Mouse (Mus musculus): ENCODE results near the gene Zdhhc18.

Zdhhc18 gene

GRCm38 (mm10) chr4:133603056-133603455 is 46.9 kb downstream of the Zdhhc18 start:
- DNase-seq (ENCODE audit: low spot score), result no peak

GRCm38 (mm10) chr4:133601721-133602218 is 48.2 kb downstream of the Zdhhc18 start, which contains the start of gene Sfn:
Sfn (minus strand) TSS chr4:133602168.
- no peak for DNase-seq (ENCODE audit: low spot score)

GRCm38 (mm10) chr4:133600306-133600705 is 49.6 kb downstream of the Zdhhc18 start:
- no peak for DNase-seq (ENCODE audit: low spot score)

GRCm38 (mm10) chr4:133599571-133600073 is 50.3 kb downstream of the Zdhhc18 start:
- DNase-seq (ENCODE audit: low spot score), result peak; percentile 75

- no peak for DNase-seq (ENCODE audit: low spot score)
Observed at GRCm38 (mm10) chr4:133599116-133599515, 50.8 kb downstream of the Zdhhc18 start.

GRCm38 (mm10) chr4:133598616-133599015 is 51.3 kb downstream of the Zdhhc18 start:
- DNase-seq (ENCODE audit: low spot score), result no peak

GRCm38 (mm10) chr4:133596084-133596483 is 53.9 kb downstream of the Zdhhc18 start:
- DNase-seq (ENCODE audit: low spot score), result no peak

GRCm38 (mm10) chr4:133595538-133595937 is 54.4 kb downstream of the Zdhhc18 start:
- DNase-seq (ENCODE audit: low spot score), result no peak

GRCm38 (mm10) chr4:133592570-133592969 is 57.4 kb downstream of the Zdhhc18 start:
- DNase-seq (ENCODE audit: low spot score), result no peak

GRCm38 (mm10) chr4:133584059-133584951 is 65.6 kb downstream of the Zdhhc18 start, which contains the start of gene Gpn2:
Gpn2 (plus strand) TSS chr4:133584362.
- DNase-seq (ENCODE audit: low spot score), result peak; percentile 65

GRCm38 (mm10) chr4:133583690-133584058 is 66.3 kb downstream of the Zdhhc18 start:
- no peak for DNase-seq (ENCODE audit: low spot score)

- no peak for DNase-seq (ENCODE audit: low spot score)
Observed at GRCm38 (mm10) chr4:133577983-133578382, 72.0 kb downstream of the Zdhhc18 start.

GRCm38 (mm10) chr4:133574843-133575202 is 75.1 kb downstream of the Zdhhc18 start:
- DNase-seq (ENCODE audit: low spot score), result no peak

GRCm38 (mm10) chr4:133574070-133574842 is 75.7 kb downstream of the Zdhhc18 start, which contains the start of gene Gpatch3:
Gpatch3 (plus strand) TSS chr4:133574745.
- peak; percentile 72 for DNase-seq (ENCODE audit: low spot score)

- no peak for DNase-seq (ENCODE audit: low spot score)
Observed at GRCm38 (mm10) chr4:133570066-133570466, 79.9 kb downstream of the Zdhhc18 start.

- DNase-seq (ENCODE audit: low spot score), result no peak
Observed at GRCm38 (mm10) chr4:133569291-133570065, 80.5 kb downstream of the Zdhhc18 start.

- DNase-seq (ENCODE audit: low spot score), result no peak
Observed at GRCm38 (mm10) chr4:133567251-133567650, 82.7 kb downstream of the Zdhhc18 start.

- no peak for DNase-seq (ENCODE audit: low spot score)
Observed at GRCm38 (mm10) chr4:133563123-133563571, 86.8 kb downstream of the Zdhhc18 start.

GRCm38 (mm10) chr4:133561622-133562021 is 88.3 kb downstream of the Zdhhc18 start:
- no peak for DNase-seq (ENCODE audit: low spot score)

- DNase-seq (ENCODE audit: low spot score), result no peak
Observed at GRCm38 (mm10) chr4:133559846-133560245, 90.1 kb downstream of the Zdhhc18 start.

GRCm38 (mm10) chr4:133557041-133557717 is 92.8 kb downstream of the Zdhhc18 start:
- DNase-seq (ENCODE audit: low spot score), result no peak
